Mouse (Mus musculus) lung, postnatal 0 days (tissue): ENCODE measurements at regions not wholly inside any gene's neighbourhood (a gene's known extent, or its start where the extent isn't known, plus 50 kb on each side); places are given as distances from the start of the nearest gene placed in this dataset.

Experiments used
- ATAC-seq: fragments of 200-750 bp; cut with Nextera tagmentation; 2 replicates; pipeline ENCODE4 v1.8.0; 2017; ENCODE audit warnings: moderate library complexity
- DNase-seq: peaks from one replicate; pipeline ENCODE4 v3.0.0-alpha.2; 2016; ENCODE audit warnings: low spot score
- H3K27ac ChIP-seq: fragments of 300-500 bp; sonication (generic); 2 replicates; pipeline ENCODE4 v1.5.1; 2014; ENCODE audit warnings: antibody characterized with exemption, mild to moderate bottlenecking, low read length, mixed read lengths
- H3K27me3 ChIP-seq: fragments of 300-500 bp; sonication (generic); replicated peaks from 2 replicates; pipeline ENCODE4 v1.6.1; 2014; ENCODE audit warnings: low read length, mixed read lengths; ENCODE audit not compliant: insufficient read depth
- H3K36me3 ChIP-seq: fragments of 300-500 bp; sonication (generic); 2 replicates; pipeline ENCODE4 v1.6.1; 2014; ENCODE audit warnings: low read length, mixed read lengths; ENCODE audit not compliant: insufficient read depth
- H3K4me1 ChIP-seq: fragments of 300-500 bp; sonication (generic); 2 replicates; pipeline ENCODE4 v1.6.1; 2014; ENCODE audit warnings: antibody characterized with exemption, low read depth, low read length, mixed read lengths; ENCODE audit not compliant: insufficient read depth
- H3K4me2 ChIP-seq: fragments of 300-500 bp; sonication (generic); replicated peaks from 2 replicates; pipeline ENCODE4 v1.6.1; 2014; ENCODE audit warnings: low read depth, mild to moderate bottlenecking, low read length, moderate library complexity, mixed read lengths
- H3K4me3 ChIP-seq: fragments of 300-500 bp; sonication (generic); 2 replicates; pipeline ENCODE4 v1.5.1; 2014; ENCODE audit warnings: low read depth, low read length
- H3K9ac ChIP-seq: fragments of 300-500 bp; sonication (generic); replicated peaks from 2 replicates; pipeline ENCODE4 v1.6.1; 2014; ENCODE audit warnings: low read depth, mild to moderate bottlenecking
- H3K9me3 ChIP-seq: fragments of 300-500 bp; sonication (generic); 2 replicates; pipeline ENCODE4 v1.6.1; 2016; ENCODE audit warnings: low read length, mixed read lengths
- CTCF ChIP-seq: IDR thresholded peaks from 2 replicates; pipeline ENCODE4 v1.5.1; 2016; ENCODE audit warnings: antibody characterized with exemption, mild to moderate bottlenecking
- EP300 ChIP-seq: IDR thresholded peaks from 2 replicates; pipeline ENCODE4 v1.6.1; 2016; ENCODE audit warnings: antibody characterized with exemption, mild to moderate bottlenecking, control low read depth
- WGBS: fragments of 180-500 bp; shearing (Covaris S2); extraction: QIAGEN DNeasy Blood & Tissue Kit; methylation state at CpG from one replicate; pipeline ENCODE4 v1.1.7; 2014; 5-methylcytosine and 5-hydroxymethylcytosine counted together

DNA sequence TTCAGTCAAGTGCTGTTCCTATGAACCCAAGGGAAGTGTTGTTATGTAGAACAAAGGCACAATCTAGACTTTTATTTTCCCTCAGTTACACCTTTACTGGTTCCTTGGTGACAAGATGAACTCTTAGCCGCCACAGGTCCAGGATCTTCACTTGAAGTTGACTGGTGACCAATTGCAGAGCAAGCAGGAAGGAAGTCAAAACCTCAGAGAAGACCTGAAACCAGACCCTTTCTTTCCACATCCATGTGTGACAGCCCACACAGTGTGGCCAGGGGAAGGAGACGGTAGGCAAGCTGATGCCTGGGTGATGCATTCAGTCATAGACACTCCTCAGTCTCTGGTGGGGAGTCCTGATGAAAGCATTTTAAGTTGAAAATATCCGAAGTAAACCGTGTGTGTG lies 132.6 kb downstream of the Tsen15 start:
- TF ChIP-seq EP300 (no peak), CTCF (no peak)
- Histone ChIP-seq H3K4me1 (no peaks in the 10 kb centered on the region), H3K9ac (no peak overlapping the region), H3K4me3 (no peak overlapping the region), H3K36me3 (no peaks in the 10 kb centered on the region), H3K27me3 (no peaks in the 10 kb centered on the region), H3K4me2 (no peak overlapping the region), H3K9me3 (no peaks in the 10 kb centered on the region), H3K27ac (no peak overlapping the region)
- ATAC-seq (no peak), DNase-seq (no peak)
- WGBS: 62% methylated on average over 4 of the region's 4 CpGs

DNA sequence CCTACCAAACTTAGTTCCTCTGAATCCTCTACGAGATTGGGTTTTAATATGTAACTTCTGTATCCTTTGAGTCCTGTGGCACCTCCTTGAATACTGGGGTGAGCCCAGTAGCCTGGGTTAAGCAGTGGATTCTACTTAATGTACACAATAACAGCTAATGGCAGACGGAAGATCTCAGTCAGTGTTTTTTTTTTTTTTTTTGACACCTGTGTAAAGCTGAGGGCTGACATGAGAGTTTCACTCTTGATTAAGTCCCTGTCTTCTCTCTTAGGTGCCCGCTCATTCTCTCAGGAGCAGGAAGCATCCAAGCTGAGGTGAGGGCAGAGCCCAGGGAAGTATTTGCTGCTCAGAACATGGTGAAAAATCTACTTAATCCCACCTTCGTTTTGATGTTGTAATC lies 133.0 kb downstream of the Tsen15 start:
- no peaks in the 10 kb centered on the region for H3K36me3 ChIP-seq
- no peak for DNase-seq
- H3K4me3 ChIP-seq: no peak overlapping the region
- TF ChIP-seq CTCF (no peak), EP300 (no peak)
- no peak overlapping the region for H3K9ac ChIP-seq
- no peak overlapping the region for H3K27ac ChIP-seq
- H3K4me2 ChIP-seq: no peak overlapping the region
- ATAC-seq: no peak
- H3K9me3 ChIP-seq: no peaks in the 10 kb centered on the region
- 55% methylated on average over 4 of the region's 4 CpGs for WGBS
- no peaks in the 10 kb centered on the region for H3K4me1 ChIP-seq
- H3K27me3 ChIP-seq: no peaks in the 10 kb centered on the region

DNA sequence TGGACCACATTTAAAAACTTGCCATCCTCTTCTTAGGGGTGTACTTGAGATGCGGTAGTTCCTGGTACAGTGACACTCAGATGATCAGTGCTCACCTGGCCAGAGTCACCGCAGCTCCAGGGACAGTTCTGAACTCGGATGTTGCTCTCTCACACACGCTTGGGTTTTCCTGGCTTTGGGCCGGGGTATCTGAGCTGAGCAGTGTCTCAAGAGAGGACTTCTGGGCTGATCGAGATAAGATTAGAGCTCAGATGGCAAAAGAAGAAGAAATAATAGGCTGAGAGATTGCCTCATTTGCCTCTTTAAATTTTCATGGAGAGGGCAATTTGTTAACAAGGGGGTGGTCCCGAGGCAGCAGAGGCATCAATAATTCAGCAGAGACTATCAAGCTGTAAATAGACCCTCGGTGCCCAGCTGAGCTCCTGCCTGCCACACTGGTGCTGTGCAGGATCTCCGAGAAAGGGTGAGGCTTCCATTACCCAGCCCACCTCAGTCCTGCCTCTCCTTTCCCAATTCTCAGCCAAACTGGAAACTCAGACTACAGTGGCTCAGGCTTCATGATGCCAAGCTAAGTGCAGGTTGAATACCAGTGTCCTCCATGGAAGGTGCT lies 133.7 kb downstream of the Tsen15 start:
- H3K9ac ChIP-seq: no peak overlapping the region
- H3K36me3 ChIP-seq: no peaks in the 10 kb centered on the region
- no peak overlapping the region for H3K27ac ChIP-seq
- H3K4me2 ChIP-seq: no peak overlapping the region
- no peaks in the 10 kb centered on the region for H3K9me3 ChIP-seq
- H3K27me3 ChIP-seq: no peaks in the 10 kb centered on the region
- no peak overlapping the region for H3K4me3 ChIP-seq
- H3K4me1 ChIP-seq: no peaks in the 10 kb centered on the region
- no peak for ATAC-seq
- DNase-seq: no peak
- TF ChIP-seq CTCF (no peak), EP300 (no peak)
- WGBS: 51% methylated on average over 9 of the region's 9 CpGs

DNA sequence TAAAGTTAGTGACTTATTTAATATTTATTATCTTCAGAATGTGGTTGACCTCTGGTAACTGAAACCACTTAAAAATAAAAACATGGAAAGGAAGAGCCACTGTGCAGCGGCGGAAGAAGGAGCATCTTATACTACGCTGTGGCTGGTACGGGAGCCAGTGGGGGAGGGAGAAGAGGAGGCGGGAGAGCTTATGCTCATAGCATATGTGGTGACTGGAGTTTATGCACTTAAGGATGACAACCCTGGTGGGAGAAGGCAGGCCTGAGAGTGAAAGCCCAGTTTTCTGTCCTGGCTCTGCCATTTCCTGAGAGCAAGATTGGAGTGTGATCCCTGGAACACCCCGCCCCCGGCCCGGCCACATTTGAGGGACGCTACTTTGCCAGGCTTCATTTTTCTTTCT lies 145.5 kb downstream of the Tsen15 start:
- Histone ChIP-seq H3K27ac (no peak overlapping the region), H3K4me3 (no peak overlapping the region), H3K27me3 (no peaks in the 10 kb centered on the region), H3K9ac (no peak overlapping the region), H3K4me2 (no peak overlapping the region), H3K36me3 (no peaks in the 10 kb centered on the region), H3K4me1 (no peaks in the 10 kb centered on the region), H3K9me3 (no peaks in the 10 kb centered on the region)
- WGBS: 94% methylated on average over 9 of the region's 9 CpGs
- no peak for TF ChIP-seq EP300
- TF ChIP-seq CTCF: no peak
- DNase-seq: no peak
- no peak for ATAC-seq

DNA sequence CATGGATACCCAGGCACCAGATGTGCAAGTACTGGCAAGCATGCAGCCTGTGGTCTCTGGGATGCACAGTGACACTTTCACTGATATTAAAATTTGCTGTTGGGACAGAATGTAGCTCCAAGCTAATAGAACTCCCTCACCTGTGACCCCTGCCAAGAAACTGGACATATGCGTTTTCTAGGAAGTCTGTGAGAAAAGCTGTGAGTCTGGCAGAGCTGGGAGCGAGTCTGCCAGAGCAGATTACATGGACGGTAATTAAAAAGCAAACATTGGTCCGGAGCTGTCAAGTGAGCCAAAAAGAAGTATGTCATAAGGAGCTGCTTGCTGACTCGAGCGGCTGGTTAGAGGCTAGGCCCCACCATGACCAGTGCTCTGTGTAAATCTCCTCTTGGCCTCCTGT lies 147.1 kb downstream of the Tsen15 start:
- peak; percentile 29 for DNase-seq
- Histone ChIP-seq H3K4me2 (no peak overlapping the region), H3K27ac (no peak overlapping the region), H3K9me3 (no peaks in the 10 kb centered on the region), H3K27me3 (no peaks in the 10 kb centered on the region), H3K4me3 (no peak overlapping the region), H3K4me1 (no peaks in the 10 kb centered on the region), H3K9ac (no peak overlapping the region), H3K36me3 (no peaks in the 10 kb centered on the region)
- ATAC-seq: no peak
- no peak for TF ChIP-seq EP300
- no peak for TF ChIP-seq CTCF
- 26% methylated on average over 6 of the region's 6 CpGs for WGBS

DNA sequence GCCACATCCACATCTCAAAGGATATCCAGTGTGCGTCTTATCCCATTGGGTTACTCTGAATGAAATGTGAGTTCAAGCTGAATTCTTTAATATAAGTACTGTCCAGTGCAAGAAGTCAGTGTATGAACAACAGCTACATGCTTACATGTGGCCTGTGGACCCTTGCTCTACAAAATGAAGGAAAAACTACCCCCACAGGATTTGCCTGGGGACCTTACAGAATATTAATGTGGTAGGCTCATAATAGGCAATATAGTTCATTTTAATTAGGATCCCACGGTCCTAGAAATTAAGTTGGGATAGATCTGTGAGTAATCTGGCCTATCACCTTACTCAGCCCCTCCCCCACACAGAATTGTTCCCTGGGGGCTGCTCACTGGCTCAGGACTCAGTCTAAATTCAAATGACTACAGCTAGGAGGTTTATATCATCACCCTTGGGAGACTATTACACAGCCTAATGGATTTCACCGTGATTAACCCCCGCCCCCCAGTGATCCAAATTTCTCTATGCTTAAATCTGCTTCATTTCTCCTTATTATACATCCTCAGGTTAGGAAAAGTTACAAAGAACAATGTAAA lies 145.4 kb upstream of the 1700025G04Rik start:
- no peak overlapping the region for H3K27ac ChIP-seq
- ATAC-seq (no peak), DNase-seq (no peak)
- H3K4me1 ChIP-seq: no peaks in the 10 kb centered on the region
- H3K4me3 ChIP-seq: no peak overlapping the region
- 92% methylated on average over 4 of the region's 4 CpGs for WGBS
- H3K9me3 ChIP-seq: no peaks in the 10 kb centered on the region
- no peak for TF ChIP-seq EP300
- TF ChIP-seq CTCF: no peak
- no peaks in the 10 kb centered on the region for H3K27me3 ChIP-seq
- H3K4me2 ChIP-seq: no peak overlapping the region
- no peaks in the 10 kb centered on the region for H3K36me3 ChIP-seq
- no peak overlapping the region for H3K9ac ChIP-seq
